Comparison of ENCODE assay signal across 18 mouse cellular contexts in the genomic region with DNA sequence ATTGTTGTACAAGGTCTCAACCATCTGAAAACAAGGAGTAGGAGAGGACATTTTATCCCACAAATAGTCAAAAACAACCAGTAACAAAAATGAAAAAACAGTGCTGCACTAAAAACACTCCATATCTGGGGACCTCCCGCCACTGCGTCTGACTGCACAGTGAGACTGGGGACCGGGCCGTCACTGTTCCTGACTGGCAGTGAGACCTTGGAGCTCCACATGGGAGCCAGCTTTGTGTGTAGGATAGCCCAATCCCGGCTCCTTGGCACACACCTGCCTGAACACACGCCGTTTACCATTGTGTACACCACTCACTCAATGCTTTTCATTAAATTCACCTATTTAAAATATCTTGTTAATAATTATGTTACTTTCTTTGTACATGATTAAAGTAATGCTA. TPM values are rescaled to one million over a fixed set of nuclear protein-coding genes. Genes with fewer than 3 reads are reported as not detected.
DNase-seq lines count a peak whose midpoint lies in the region; ATAC-seq lines count a peak whose summit lies in the region.
"Had no signal": no experiment of that assay in that cellular context is flagged by ENCODE, and none has a peak within 500 bp of the region (broad histone marks: within the 10 kb centered on the region; RNA-seq: fewer than 3 reads in every experiment).

No protein-coding gene starts in this region.

- no peak overlapping the region for H3K4me3 ChIP-seq in heart, embryonic 12.5 days
- H3K4me3 ChIP-seq: embryonic facial prominence, embryonic 13.5 days; embryonic facial prominence, embryonic 15.5 days; erythroblast, embryonic 14.5 days; forebrain, embryonic 10.5 days; forebrain, embryonic 12.5 days had no signal

- H3K36me3 ChIP-seq in heart, embryonic 12.5 days = peaks cover 47% of the 10 kb centered on the region

- no peaks in the 10 kb centered on the region for H3K9me3 ChIP-seq in heart, embryonic 12.5 days (replicated peaks)
- H3K9me3 ChIP-seq: embryonic facial prominence, embryonic 13.5 days; embryonic facial prominence, embryonic 15.5 days; forebrain, embryonic 10.5 days; forebrain, embryonic 12.5 days had no signal

- ATAC-seq in heart, embryonic 12.5 days (ENCODE audit: insufficient number of reproducible peaks, low FRiP score) = no peak
- ATAC-seq: activated CD4-positive, CD25-positive, alpha-beta regulatory T cell, adult 4 months; forebrain, embryonic 14.5 days; forebrain, embryonic 16.5 days had no signal

- H3K9ac ChIP-seq in heart, embryonic 12.5 days = peak overlapping the region; percentile 11; the same call in 1 of the 2 replicates
- H3K9ac ChIP-seq: embryonic facial prominence, embryonic 13.5 days; embryonic facial prominence, embryonic 15.5 days; forebrain, embryonic 12.5 days had no signal

- whole genome bisulfite sequencing in heart, embryonic 12.5 days = 83% methylated on average over 7 of the region's 7 CpGs

- H3K27ac ChIP-seq in heart, embryonic 12.5 days (ENCODE audit: poor library complexity, severe bottlenecking) = no peak overlapping the region
- H3K27ac ChIP-seq: embryonic facial prominence, embryonic 13.5 days; embryonic facial prominence, embryonic 15.5 days; forebrain, embryonic 10.5 days; forebrain, embryonic 12.5 days had no signal

- peak; percentile 58 for DNase-seq in cerebellum, adult 9-11 months
- no peak for DNase-seq in cerebellum, adult 11 months
- DNase-seq in heart, adult 8-10 months (ENCODE audit: low spot score) = no peak
- peak; percentile 24 for DNase-seq in R1 (ENCODE audit: low read depth, low spot score)
- no peak for DNase-seq in embryo, embryonic 9.5 days (ENCODE audit: extremely low spot score)
- DNase-seq: adrenal gland, adult 8-10 months; adrenal gland, postnatal 14 days; adrenal gland, postnatal 36 days; cerebellum, adult 8-10 months had no signal

- H3K27me3 ChIP-seq in heart, embryonic 12.5 days (replicated peaks) = no peaks in the 10 kb centered on the region
- H3K27me3 ChIP-seq: embryonic facial prominence, embryonic 13.5 days; embryonic facial prominence, embryonic 15.5 days; forebrain, embryonic 12.5 days had no signal

- peaks cover 26% of the 10 kb centered on the region for H3K4me1 ChIP-seq in heart, embryonic 12.5 days (replicated peaks)

- H3K4me2 ChIP-seq in heart, embryonic 12.5 days = no peak overlapping the region
- H3K4me2 ChIP-seq: embryonic facial prominence, embryonic 13.5 days; embryonic facial prominence, embryonic 15.5 days; forebrain, embryonic 12.5 days had no signal

RNA-seq across cellular contexts. Expression of a gene that starts 7.3 kb away (rescaled TPM):
- 45.2 and 45.6 TPM in 2 replicates for polyA plus RNA-seq in heart, embryonic 12.5 days (2016; fragmentation: Nextera tagmentation; extraction: Ambion mirVana)
- total RNA-seq in heart, adult 8-10 months (2022) = 10 to 100 TPM; 28.0 to 34.3 (median 30.1) TPM

RNA-seq across cellular contexts. Expression of a gene that starts 8.1 kb away (rescaled TPM):
- 33.6 and 36.4 TPM in 2 replicates for polyA plus RNA-seq in heart, embryonic 12.5 days (2016; fragmentation: Nextera tagmentation; extraction: Ambion mirVana)
- 10 to 100 TPM; 27.9 to 34.6 (median 30.5) TPM for total RNA-seq in heart, adult 8-10 months (2022)

RNA-seq across cellular contexts. Expression of a gene that starts 56.1 kb away (rescaled TPM):
- polyA plus RNA-seq in heart, embryonic 12.5 days (2016; fragmentation: Nextera tagmentation; extraction: Ambion mirVana) = 53.2 and 57.5 TPM in 2 replicates
- total RNA-seq in heart, adult 8-10 months (2022) = 1 to 10 TPM; 3.6 to 6.3 (median 4.7) TPM

RNA-seq across cellular contexts. Expression of a gene that starts 59.6 kb away (rescaled TPM):
- 9.1 and 9.4 TPM in 2 replicates for polyA plus RNA-seq in heart, embryonic 12.5 days (2016; fragmentation: Nextera tagmentation; extraction: Ambion mirVana)
- total RNA-seq in heart, adult 8-10 months (2022) = 1 to 10 TPM; 4.2 to 5.0 (median 4.9) TPM

Comparison
In these comparisons a context has a peak if more than half of its experiments do, and no peak if none do; other contexts are left out.
1. DNase-seq: peak in cerebellum, adult 9-11 months (single experiment) and R1 (single experiment); none in cerebellum, adult 11 months (single experiment), heart, adult 8-10 months (single experiment) and embryo, embryonic 9.5 days (single experiment).